Mouse (Mus musculus) lung, postnatal 0 days (tissue): ENCODE data around the gene Xpo4.

Source experiments
- CTCF ChIP-seq: IDR thresholded peaks from 2 replicates; pipeline ENCODE4 v1.5.1; 2016; ENCODE audit warnings: antibody characterized with exemption, mild to moderate bottlenecking
- EP300 ChIP-seq: IDR thresholded peaks from 2 replicates; pipeline ENCODE4 v1.6.1; 2016; ENCODE audit warnings: antibody characterized with exemption, mild to moderate bottlenecking, control low read depth

- TF ChIP-seq CTCF (no peak), EP300 (no peak)
Measured at GRCm38 (mm10) chr14:57534346-57534745, 130.9 kb downstream of the Xpo4 start.
